Mouse (Mus musculus): ENCODE measurements around the gene Olfr1105.

GRCm38 (mm10) chr2:87026980-87027379, 9.4 kb downstream of the Olfr1105 start, which contains the start of gene Olfr1104:
- TF ChIP-seq CTCF (IDR thresholded peaks at IDR 0.05; ENCODE audit: control insufficient read depth, insufficient read depth, low read length): no peak
- TF ChIP-seq POLR2A (IDR thresholded peaks at IDR 0.05; ENCODE audit: borderline replicate concordance, control insufficient read depth, low read depth, low read length): no peak
